Mouse (Mus musculus): ENCODE data around the gene Lpin3.

Lpin3 gene

GRCm38 (mm10) chr2:160886221-160886620, 5.8 kb downstream of the Lpin3 start:
- DNase-seq (ENCODE audit: inconsistent age in 2 of 2, low spot score in 1 of 2) = no peak

GRCm38 (mm10) chr2:160887284-160887683, 6.8 kb downstream of the Lpin3 start:
- DNase-seq (ENCODE audit: inconsistent age in 2 of 2, low spot score in 1 of 2) = peak; percentile 80 to 95

- peak in 1 of 2 experiments; percentile 58 for DNase-seq (ENCODE audit: inconsistent age in 2 of 2, low spot score in 1 of 2)
Observed at GRCm38 (mm10) chr2:160887859-160888258, 7.4 kb downstream of the Lpin3 start.

GRCm38 (mm10) chr2:160891045-160891444, 10.6 kb downstream of the Lpin3 start:
- DNase-seq (ENCODE audit: inconsistent age in 2 of 2, low spot score in 1 of 2) = no peak

GRCm38 (mm10) chr2:160891697-160892096, 11.2 kb downstream of the Lpin3 start:
- peak; percentile 50 to 85 for DNase-seq (ENCODE audit: inconsistent age in 2 of 2, low spot score in 1 of 2)

GRCm38 (mm10) chr2:160901656-160902412, 21.4 kb downstream of the Lpin3 start:
- no peak for DNase-seq (ENCODE audit: inconsistent age in 2 of 2, low spot score in 1 of 2)

GRCm38 (mm10) chr2:160905301-160905700, 24.8 kb downstream of the Lpin3 start:
- DNase-seq (ENCODE audit: inconsistent age in 2 of 2, low spot score in 1 of 2) = no peak

GRCm38 (mm10) chr2:160906101-160906500, 25.6 kb downstream of the Lpin3 start:
- no peak for DNase-seq (ENCODE audit: inconsistent age in 2 of 2, low spot score in 1 of 2)

- DNase-seq (ENCODE audit: inconsistent age in 2 of 2, low spot score in 1 of 2) = peak in 1 of 2 experiments; percentile 65
Observed at GRCm38 (mm10) chr2:160908607-160909006, 28.1 kb downstream of the Lpin3 start.

- DNase-seq (ENCODE audit: inconsistent age in 2 of 2, low spot score in 1 of 2) = no peak
Observed at GRCm38 (mm10) chr2:160910633-160911032, 30.2 kb downstream of the Lpin3 start.

- no peak for DNase-seq (ENCODE audit: inconsistent age in 2 of 2, low spot score in 1 of 2)
Observed at GRCm38 (mm10) chr2:160911558-160912201, 31.2 kb downstream of the Lpin3 start.

- DNase-seq (ENCODE audit: inconsistent age in 2 of 2, low spot score in 1 of 2) = no peak
Observed at GRCm38 (mm10) chr2:160912231-160912671, 31.8 kb downstream of the Lpin3 start, which contains the start of gene Emilin3. Gene Emilin3, minus strand, starts transcription at chr2:160912328.

- no peak for DNase-seq (ENCODE audit: inconsistent age in 2 of 2, low spot score in 1 of 2)
Observed at GRCm38 (mm10) chr2:160914656-160915055, 34.2 kb downstream of the Lpin3 start.

- no peak for DNase-seq (ENCODE audit: inconsistent age in 2 of 2, low spot score in 1 of 2)
Observed at GRCm38 (mm10) chr2:160915821-160916610, 35.5 kb downstream of the Lpin3 start.

GRCm38 (mm10) chr2:160916714-160917113, 36.2 kb downstream of the Lpin3 start:
- no peak for DNase-seq (ENCODE audit: inconsistent age in 2 of 2, low spot score in 1 of 2)

- no peak for DNase-seq (ENCODE audit: inconsistent age in 2 of 2, low spot score in 1 of 2)
Observed at GRCm38 (mm10) chr2:160917313-160917712, 36.8 kb downstream of the Lpin3 start.

GRCm38 (mm10) chr2:160918154-160918929, 37.9 kb downstream of the Lpin3 start:
- no peak for DNase-seq (ENCODE audit: inconsistent age in 2 of 2, low spot score in 1 of 2)

- DNase-seq (ENCODE audit: inconsistent age in 2 of 2, low spot score in 1 of 2) = no peak
Observed at GRCm38 (mm10) chr2:160918930-160919215, 38.4 kb downstream of the Lpin3 start.

- no peak for DNase-seq (ENCODE audit: inconsistent age in 2 of 2, low spot score in 1 of 2)
Observed at GRCm38 (mm10) chr2:160921285-160921684, 40.8 kb downstream of the Lpin3 start.

GRCm38 (mm10) chr2:160925203-160925602, 44.7 kb downstream of the Lpin3 start:
- no peak for DNase-seq (ENCODE audit: inconsistent age in 2 of 2, low spot score in 1 of 2)

- DNase-seq (ENCODE audit: inconsistent age in 2 of 2, low spot score in 1 of 2) = no peak
Observed at GRCm38 (mm10) chr2:160931378-160931777, 50.9 kb downstream of the Lpin3 start.
